Mouse (Mus musculus) stomach, embryonic 16.5 days (tissue): ENCODE results near the gene S100pbp. TPM values are rescaled to one million over a fixed set of nuclear protein-coding genes. Genes with fewer than 3 reads are reported as not detected.
"Not testable (repeated sequence)": the region's sequence is repeated elsewhere in the genome, so short reads cannot be mapped to it uniquely, and the experiment has no call there.

Experiments
- ATAC-seq: fragments of 200-750 bp; cut with Nextera tagmentation; 2 replicates; pipeline ENCODE4 v1.8.0; 2017; ENCODE audit warnings: moderate number of reproducible peaks, moderate TSS enrichment; ENCODE audit not compliant: insufficient read depth, low FRiP score
- H3K27ac ChIP-seq: fragments of 300-500 bp; sonication (generic); 2 replicates; pipeline ENCODE4 v1.5.1; 2014; ENCODE audit warnings: low read length
- H3K27me3 ChIP-seq: fragments of 300-500 bp; sonication (generic); 2 replicates; pipeline ENCODE4 v1.6.1; 2014; ENCODE audit warnings: low read length, control low read depth, mixed read lengths; ENCODE audit not compliant: control insufficient read depth, insufficient read depth
- H3K36me3 ChIP-seq: fragments of 300-500 bp; sonication (generic); 2 replicates; pipeline ENCODE4 v1.6.1; 2014; ENCODE audit warnings: low read length; ENCODE audit not compliant: control insufficient read depth, insufficient read depth
- H3K4me1 ChIP-seq: fragments of 300-500 bp; sonication (generic); 2 replicates; pipeline ENCODE4 v1.6.1; 2014; ENCODE audit warnings: low read length, control low read depth, mixed read lengths; ENCODE audit not compliant: control insufficient read depth, insufficient read depth
- H3K4me2 ChIP-seq: fragments of 300-500 bp; sonication (generic); 2 replicates; pipeline ENCODE4 v1.6.1; 2014; ENCODE audit warnings: low read depth, low read length, mixed read lengths
- H3K4me3 ChIP-seq: fragments of 300-500 bp; sonication (generic); replicated peaks from 2 replicates; pipeline ENCODE4 v1.5.1; 2014; ENCODE audit warnings: mild to moderate bottlenecking, low read length
- H3K9ac ChIP-seq: fragments of 300-500 bp; sonication (generic); 2 replicates; pipeline ENCODE4 v1.6.1; 2014; ENCODE audit warnings: low read length
- H3K9me3 ChIP-seq: fragments of 300-500 bp; sonication (generic); replicated peaks from 2 replicates; pipeline ENCODE4 v1.6.1; 2016; ENCODE audit warnings: low read length, control low read depth; ENCODE audit not compliant: control insufficient read depth
- WGBS: fragments of 180-500 bp; shearing (Covaris S2); extraction: QIAGEN DNeasy Blood & Tissue Kit; methylation state at CpG from one replicate; pipeline ENCODE4 v1.1.7; 2014; 5-methylcytosine and 5-hydroxymethylcytosine counted together
- polyA plus RNA-seq: library from polyadenylated mRNA; unstranded; fragments of >200 nt; fragmentation: Nextera tagmentation; extraction: Ambion mirVana; gene quantifications from 2 replicates; pipeline ENCODE4 v1.2.1, GENCODE M21; 2015

The S100pbp gene
- polyA plus RNA-seq, 1 experiment from 2014 or later = 13.1 TPM

GRCm38 (mm10) chr4:129222019-129222925 lies 32.7 kb upstream of the S100pbp start:
- H3K27me3 ChIP-seq = no peaks in the 10 kb centered on the region
- H3K9me3 ChIP-seq = no peaks in the 10 kb centered on the region
- peaks cover 26% of the 10 kb centered on the region for H3K4me1 ChIP-seq
- peaks cover 17% of the 10 kb centered on the region for H3K36me3 ChIP-seq
- WGBS = 71% methylated on average over 31 of the region's 31 CpGs
- no peak overlapping the region for H3K9ac ChIP-seq
- no peak overlapping the region for H3K27ac ChIP-seq
- no peak overlapping the region for H3K4me2 ChIP-seq
- H3K4me3 ChIP-seq = no peak overlapping the region
- no peak for ATAC-seq

- Histone ChIP-seq H3K4me2 (no peak overlapping the region), H3K4me3 (no peak overlapping the region), H3K9me3 (no peaks in the 10 kb centered on the region), H3K9ac (no peak overlapping the region), H3K27me3 (no peaks in the 10 kb centered on the region), H3K27ac (no peak overlapping the region), H3K4me1 (peaks cover 17% of the 10 kb centered on the region), H3K36me3 (peaks cover 25% of the 10 kb centered on the region)
- WGBS = 73% methylated on average over 23 of the region's 23 CpGs
- ATAC-seq = no peak
Observed at GRCm38 (mm10) chr4:129221097-129222010, 31.8 kb upstream of the S100pbp start.

- Histone ChIP-seq H3K4me2 (no peak overlapping the region), H3K27ac (no peak overlapping the region), H3K27me3 (no peaks in the 10 kb centered on the region), H3K9ac (no peak overlapping the region), H3K4me3 (no peak overlapping the region), H3K4me1 (peaks cover 12% of the 10 kb centered on the region), H3K36me3 (peaks cover 25% of the 10 kb centered on the region), H3K9me3 (no peaks in the 10 kb centered on the region)
- 64% methylated on average over 7 of the region's 7 CpGs for WGBS
- ATAC-seq = no peak
Observed at GRCm38 (mm10) chr4:129220376-129221089, 31.0 kb upstream of the S100pbp start.

GRCm38 (mm10) chr4:129219198-129219597 lies 29.7 kb upstream of the S100pbp start:
- Histone ChIP-seq H3K4me1 (peaks cover 10% of the 10 kb centered on the region), H3K9me3 (no peaks in the 10 kb centered on the region), H3K9ac (no peak overlapping the region), H3K4me2 (no peak overlapping the region), H3K36me3 (peaks cover 25% of the 10 kb centered on the region), H3K27ac (no peak overlapping the region), H3K4me3 (no peak overlapping the region), H3K27me3 (no peaks in the 10 kb centered on the region)
- no peak for ATAC-seq
- 85% methylated on average over 10 of the region's 10 CpGs for WGBS

GRCm38 (mm10) chr4:129218569-129219175 lies 29.1 kb upstream of the S100pbp start:
- Histone ChIP-seq H3K4me1 (peaks cover 5% of the 10 kb centered on the region; the same call in 1 of the 2 replicates), H3K36me3 (peaks cover 25% of the 10 kb centered on the region), H3K9ac (no peak overlapping the region), H3K4me3 (no peak overlapping the region), H3K9me3 (no peaks in the 10 kb centered on the region), H3K27me3 (no peaks in the 10 kb centered on the region), H3K27ac (no peak overlapping the region), H3K4me2 (no peak overlapping the region)
- no peak for ATAC-seq
- WGBS = 84% methylated on average over 7 of the region's 7 CpGs

GRCm38 (mm10) chr4:129212486-129212885 lies 23.0 kb upstream of the S100pbp start:
- 69% methylated on average over 3 of the region's 3 CpGs for WGBS
- not testable (repeated sequence) for H3K4me1 ChIP-seq, H3K27me3 ChIP-seq, H3K27ac ChIP-seq, H3K4me3 ChIP-seq, H3K4me2 ChIP-seq, H3K9me3 ChIP-seq, H3K9ac ChIP-seq, ATAC-seq
- H3K36me3 ChIP-seq = peaks cover 32% of the 10 kb centered on the region

GRCm38 (mm10) chr4:129211461-129211860 lies 21.9 kb upstream of the S100pbp start:
- ATAC-seq = no peak
- H3K36me3 ChIP-seq = peaks cover 26% of the 10 kb centered on the region

GRCm38 (mm10) chr4:129209504-129209903 lies 20.0 kb upstream of the S100pbp start:
- no peaks in the 10 kb centered on the region for H3K4me1 ChIP-seq
- no peak overlapping the region for H3K9ac ChIP-seq
- H3K36me3 ChIP-seq = peaks cover 33% of the 10 kb centered on the region
- no peak overlapping the region for H3K27ac ChIP-seq
- H3K4me3 ChIP-seq = no peak overlapping the region
- no peaks in the 10 kb centered on the region for H3K9me3 ChIP-seq
- H3K4me2 ChIP-seq = no peak overlapping the region
- H3K27me3 ChIP-seq = no peaks in the 10 kb centered on the region
- 49% methylated on average over 7 of the region's 7 CpGs for WGBS
- ATAC-seq = no peak

More at GRCm38 (mm10) chr4:129211461-129211860, 21.9 kb upstream of the S100pbp start:
- Histone ChIP-seq H3K4me3 (no peak overlapping the region), H3K4me1 (no peaks in the 10 kb centered on the region), H3K27ac (no peak overlapping the region), H3K27me3 (no peaks in the 10 kb centered on the region), H3K9me3 (no peaks in the 10 kb centered on the region), H3K4me2 (no peak overlapping the region), H3K9ac (no peak overlapping the region)
- 64% methylated on average over 4 of the region's 4 CpGs for WGBS
